Mouse (Mus musculus) adrenal gland (tissue): ENCODE results near the gene Nxpe4.
"Not testable (repeated sequence)": the region's sequence is repeated elsewhere in the genome, so short reads cannot be mapped to it uniquely, and the experiment has no call there.

ENCODE experiments used
- intact Hi-C: fragments of 180-260 bp; cut with DNase I; formaldehyde crosslinking; loops from one replicate; pipeline ENCODE4 v1.15.1; 2025
- long read RNA-seq, 2 experiments: library from polyadenylated mRNA; unstranded; transcript quantifications; one replicate each; pipeline ENCODE4 v2.0.0; 2020; ENCODE audit warnings: borderline replicate concordance in 1 of 2; ENCODE audit not compliant: insufficient replicate concordance in 1 of 2

Nxpe4 gene
- long read RNA-seq, experiment 1, partial matches to known transcripts = 0 of 1 reads
- long read RNA-seq, experiment 1, other reads (novel, unspliced or antisense) = 1 of 1 reads
- long read RNA-seq, experiment 2, partial matches to known transcripts = 0 of 4 reads
- long read RNA-seq, experiment 2, other reads (novel, unspliced or antisense) = 4 of 4 reads

DNA sequence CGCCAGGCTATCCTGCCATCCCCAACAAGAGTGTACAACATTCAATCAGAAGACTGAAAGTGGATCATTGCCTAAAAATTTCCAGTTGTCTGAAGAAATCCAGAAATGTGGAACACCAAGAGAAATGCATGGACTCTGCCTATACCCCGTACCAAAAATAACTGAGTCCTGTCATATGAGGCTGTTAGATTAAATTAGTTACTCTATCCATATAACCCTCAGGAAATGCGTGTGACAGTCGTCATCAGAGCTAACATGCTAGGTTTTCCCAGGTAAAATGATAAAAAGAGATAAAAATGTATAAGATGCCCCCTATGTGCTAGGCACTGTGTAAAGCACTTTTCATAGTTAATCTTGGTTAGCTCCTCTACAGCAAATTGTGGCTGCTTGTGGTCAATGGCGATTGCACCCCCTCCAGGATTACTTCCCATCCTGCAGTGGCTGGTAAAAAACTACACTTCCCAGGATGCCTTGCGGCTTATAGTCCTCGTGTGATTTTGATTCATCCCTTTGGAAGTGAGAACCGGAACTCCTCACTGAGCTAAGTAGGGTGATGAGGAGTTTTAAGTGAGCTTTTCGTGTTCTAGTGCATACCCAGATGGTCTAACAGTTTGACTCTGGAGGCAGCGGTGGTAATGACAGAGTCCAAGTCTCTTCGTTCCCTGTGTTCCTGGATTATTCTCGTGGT lies at the start of gene Nxpe4:
Gene Nxpe4 (plus strand): TSS at position 519 of the 688 bp plus-strand sequence.
- intact Hi-C loops = no loop called here

DNA sequence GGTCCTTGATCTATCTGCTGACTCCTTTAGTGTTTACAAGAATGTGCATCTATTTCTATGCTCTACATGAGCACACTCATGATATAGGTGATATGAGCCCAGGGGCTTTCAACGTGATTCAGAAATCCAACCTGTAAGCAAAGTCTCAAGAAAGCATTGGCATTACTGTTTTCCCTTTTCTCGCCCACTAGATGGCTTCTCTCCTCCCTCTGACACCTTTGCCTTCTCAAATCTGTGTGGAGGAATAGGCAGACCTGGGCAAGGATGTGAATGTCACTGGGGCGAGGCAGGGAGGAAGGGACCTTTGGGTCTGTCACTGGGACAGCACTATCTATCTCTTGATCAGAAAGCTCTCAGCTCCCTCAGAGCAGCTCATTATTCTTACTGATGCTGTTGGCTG lies 35.0 kb upstream of the Nxpe4 start:
- intact Hi-C loops = no loop called here

DNA sequence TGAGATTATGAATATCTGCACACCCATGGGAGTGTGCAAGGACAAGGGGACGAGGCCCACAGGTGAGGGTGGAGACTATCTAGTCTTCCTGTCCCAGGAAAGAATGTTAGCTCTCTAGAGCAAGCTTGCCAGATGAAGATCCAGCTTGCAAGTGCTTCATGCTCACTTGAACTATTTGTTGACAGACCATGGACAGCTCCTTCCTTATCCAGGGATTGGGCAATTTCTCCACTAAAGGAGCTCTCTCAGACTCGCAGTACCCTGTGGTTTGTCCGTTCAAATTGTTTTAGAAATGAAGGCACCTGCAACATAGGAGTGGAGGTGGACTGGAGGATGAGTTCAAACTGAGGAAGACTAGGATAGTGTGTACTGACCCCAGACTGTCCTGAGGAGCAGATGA lies 24.3 kb upstream of the Nxpe4 start:
- intact Hi-C loops = no loop called here

DNA sequence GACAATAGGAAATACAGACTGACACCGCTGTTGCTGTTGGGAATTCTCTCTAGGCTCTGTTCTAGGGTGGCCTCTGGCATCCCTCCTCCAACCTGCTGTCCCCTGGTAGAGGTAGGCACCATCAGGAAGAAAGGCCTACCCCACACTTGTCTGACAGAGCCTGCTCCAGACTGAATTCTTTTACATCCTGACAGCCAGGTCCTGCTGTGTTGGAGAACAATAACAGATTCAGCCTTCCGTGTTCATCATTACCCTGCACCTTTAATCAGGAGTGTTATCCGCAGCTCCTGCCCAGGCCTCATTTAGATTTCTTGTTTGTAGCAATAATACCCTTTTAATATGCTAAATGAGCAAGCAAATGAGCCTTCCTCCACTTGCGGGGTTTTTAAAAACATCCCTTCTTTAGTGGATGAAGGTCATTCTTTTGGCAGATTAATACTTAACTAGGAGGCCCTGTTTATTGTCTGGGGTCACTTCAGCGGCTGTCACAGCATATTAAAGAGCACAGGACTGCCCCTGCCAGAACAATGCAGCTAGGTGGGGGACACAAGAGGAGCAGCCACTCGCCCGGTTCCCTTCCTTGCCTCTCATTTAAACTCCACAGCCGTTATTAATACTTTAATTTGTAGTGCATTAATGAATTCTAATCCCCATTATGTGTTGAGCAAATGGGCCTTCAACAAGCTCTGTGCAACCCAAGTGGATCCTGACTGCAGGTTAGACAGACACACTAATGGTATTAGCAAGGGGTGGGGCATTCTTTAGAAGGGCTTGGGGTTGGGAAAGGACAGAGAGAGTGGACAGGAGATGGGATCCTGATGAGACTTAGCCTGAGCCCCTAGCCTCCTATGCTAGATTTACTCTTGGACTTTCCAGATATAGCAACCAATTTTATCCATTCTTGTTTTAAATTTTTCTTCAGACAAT lies 21.1 kb upstream of the Nxpe4 start:
- intact Hi-C loops = no loop called here

DNA sequence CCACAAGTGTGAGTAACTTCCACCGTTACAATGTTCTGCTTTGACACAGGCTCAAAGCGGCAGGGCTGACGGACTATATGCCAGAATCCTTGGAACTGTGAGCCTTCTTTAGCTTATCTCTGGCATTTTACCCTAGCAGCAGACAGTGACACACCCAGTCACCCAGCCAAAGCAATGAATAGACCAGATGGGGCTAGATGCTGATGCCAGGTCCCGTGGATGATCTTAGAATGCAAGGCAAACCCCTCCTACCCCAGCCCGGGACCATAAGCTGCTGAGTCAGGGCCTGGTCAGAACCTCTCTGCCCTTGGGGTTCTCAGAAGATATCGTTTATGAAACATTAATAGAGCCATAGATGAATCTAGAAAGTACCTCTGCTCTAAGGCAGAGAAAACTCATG lies 19.2 kb upstream of the Nxpe4 start:
- intact Hi-C loops = no loop called here

DNA sequence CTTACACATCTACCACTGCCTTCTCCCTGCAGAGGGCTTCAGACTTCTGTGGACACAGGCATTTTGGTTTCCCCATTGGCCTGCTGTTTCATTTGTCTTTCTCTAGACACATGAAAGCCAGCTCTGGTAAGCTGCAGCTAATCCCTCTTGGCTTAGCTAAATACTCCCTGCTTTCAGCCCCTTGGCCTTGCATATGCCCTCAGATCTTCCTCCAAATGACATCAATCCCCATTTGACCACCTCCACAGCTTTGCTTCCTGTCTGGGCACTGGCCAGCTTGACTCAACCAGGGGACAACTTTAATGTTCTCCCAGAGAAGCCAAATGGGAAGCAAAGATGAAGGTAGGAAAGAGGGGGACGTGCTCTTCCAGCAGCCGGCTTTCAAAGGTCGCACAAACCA lies 15.1 kb upstream of the Nxpe4 start:
- intact Hi-C loops = no loop called here

DNA sequence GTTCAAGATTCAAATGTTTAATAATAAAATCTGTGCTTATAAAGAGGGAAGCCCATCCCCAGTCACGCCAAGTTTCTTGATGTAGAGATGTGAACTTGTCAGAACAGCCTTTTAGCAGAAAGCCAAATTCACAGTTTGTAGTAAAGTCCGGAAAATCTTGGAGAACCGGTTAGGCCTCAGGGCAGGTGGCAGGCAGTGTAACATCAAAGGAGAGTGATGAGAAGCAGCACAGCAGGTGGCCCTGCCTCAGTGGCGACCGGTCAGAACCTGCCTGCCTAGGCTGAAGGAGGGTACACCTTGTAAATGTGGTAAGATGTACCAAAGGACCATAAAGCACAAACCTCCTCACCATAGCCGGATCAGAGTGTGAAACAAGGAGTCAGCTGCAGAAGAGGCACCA lies 4.7 kb downstream of the Nxpe4 start:
- intact Hi-C loops = not testable (repeated sequence)

DNA sequence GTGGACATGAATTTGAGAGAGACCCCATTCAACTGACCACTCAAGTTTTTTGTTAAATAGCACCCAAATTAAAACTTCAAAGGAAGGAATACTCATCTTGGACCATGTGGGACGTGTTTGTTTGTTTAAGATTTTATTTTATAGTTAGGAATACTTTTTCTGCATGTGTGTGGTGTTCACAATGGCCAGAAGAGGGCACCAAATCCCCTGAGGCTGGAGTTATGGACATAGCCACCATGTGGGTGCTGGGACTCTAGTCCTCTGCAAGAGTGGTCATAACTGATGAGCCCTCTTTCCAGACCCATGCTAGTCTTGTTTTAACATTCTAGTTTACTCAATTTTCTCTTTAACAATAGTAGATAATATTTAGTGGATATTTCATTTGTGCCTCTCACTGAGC lies 14.9 kb downstream of the Nxpe4 start:
- intact Hi-C loops = no loop called here

DNA sequence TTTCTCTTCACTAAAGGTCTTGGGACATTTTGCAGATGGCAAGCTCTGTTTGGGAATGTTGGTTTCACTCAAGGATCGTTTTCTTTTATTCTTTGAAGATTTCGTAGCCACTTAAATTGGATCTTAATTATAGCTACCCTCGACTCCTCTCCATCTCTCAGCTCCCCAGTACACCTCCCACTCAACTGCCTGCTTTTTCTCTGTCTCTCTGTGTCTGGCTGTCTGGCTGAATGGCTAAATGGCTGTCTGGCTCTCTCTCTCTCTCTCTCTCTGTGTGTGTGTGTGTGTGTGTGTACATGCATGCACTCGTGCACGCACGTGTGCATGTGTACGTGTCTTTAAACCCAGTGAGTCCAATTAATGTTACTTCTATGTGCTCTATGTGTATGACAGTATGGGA lies 19.5 kb downstream of the Nxpe4 start:
- intact Hi-C loops = no loop called here

DNA sequence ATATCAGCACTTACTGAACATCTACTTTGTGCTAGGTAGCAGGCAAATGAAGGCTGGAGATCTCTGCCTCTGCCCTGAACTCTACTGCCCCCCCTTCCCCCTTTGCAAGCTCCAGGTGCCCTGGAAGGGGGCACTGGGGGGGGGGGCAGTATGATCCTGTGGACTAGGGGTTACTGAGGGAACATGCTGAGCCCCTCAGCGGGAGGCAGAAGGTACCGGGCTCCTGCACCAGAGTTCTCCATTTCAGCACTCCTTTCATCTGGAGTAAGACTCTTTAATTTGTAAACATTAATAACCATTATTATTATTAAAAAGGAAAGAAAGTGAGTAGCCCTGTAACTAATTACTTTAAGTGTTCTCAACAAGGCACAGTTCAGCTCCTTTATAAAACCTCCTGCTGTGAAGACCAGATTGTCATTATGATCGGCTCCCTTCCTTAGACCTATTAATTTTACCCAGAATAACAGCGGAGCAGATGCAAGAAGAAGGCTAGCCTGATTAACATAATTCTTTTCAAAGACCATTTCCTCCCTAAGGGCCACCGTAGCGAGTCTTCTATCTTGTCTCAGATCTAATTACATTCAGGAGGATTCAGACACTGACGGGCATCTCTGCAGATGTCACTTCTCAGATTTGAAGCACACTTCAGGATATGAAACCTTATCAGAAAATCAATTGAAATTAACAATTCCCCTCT lies 21.0 kb downstream of the Nxpe4 start:
- intact Hi-C loops = no loop called here

DNA sequence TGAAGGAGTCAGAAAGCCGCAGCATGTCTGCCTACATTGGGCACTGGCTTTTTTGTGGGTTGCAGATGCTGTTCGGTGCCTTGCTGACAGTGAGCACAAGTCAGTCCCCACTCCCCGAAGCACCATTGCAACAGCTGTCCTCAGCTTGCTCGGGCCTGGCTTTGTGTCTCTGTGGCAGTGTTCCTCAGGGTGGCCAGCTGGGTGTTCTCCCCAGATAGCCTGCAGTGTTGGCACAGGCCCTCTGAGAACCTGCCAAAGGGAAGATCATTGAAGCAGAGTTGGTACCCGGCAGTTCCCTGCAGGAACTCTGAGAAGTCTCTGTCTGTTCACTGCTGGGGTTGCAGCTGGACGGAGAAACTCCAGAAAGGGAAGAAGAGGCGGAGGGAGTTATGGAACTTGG lies 22.5 kb downstream of the Nxpe4 start:
- intact Hi-C loops = no loop called here

DNA sequence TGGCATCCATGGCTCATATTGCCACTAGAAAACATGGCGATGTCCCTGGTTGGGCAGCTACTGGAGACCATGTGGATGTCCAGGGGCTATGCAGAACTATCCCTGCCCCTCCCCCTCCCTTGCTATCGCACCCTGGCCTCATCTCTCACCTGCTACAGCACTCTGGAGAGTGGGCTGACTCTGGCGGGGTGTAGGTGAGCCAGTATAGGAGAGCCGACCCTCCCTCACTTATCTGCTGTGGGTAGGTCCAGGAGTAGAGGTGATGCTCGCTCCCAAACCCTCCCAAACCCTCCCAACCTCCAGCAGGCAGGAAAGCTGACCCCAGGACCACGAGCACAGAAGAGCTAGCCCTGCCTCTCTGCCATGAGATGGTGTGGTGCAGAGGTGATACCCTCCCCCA lies 27.0 kb downstream of the Nxpe4 start:
- intact Hi-C loops = no loop called here

DNA sequence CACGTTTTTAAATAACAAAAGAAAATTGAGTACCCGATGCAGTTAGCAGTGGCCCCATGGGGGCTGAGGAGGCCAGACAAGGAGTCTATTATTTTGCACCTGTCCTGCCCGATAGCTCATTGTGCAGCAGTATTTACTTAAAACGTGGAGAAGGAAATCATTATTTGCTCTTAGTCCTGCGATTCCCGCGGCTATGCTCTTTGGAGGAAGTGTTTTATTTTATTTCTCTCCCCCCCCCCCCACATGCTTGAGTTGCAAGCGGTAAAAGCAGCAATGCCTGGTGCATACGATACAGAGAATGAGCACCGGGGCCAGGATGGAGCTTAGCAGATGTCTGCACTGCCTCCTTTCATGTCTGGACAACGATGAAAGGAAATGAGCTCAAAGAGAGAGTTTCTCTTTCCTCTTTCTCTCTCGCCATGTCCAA lies 35.6 kb downstream of the Nxpe4 start:
- intact Hi-C loops = no loop called here

DNA sequence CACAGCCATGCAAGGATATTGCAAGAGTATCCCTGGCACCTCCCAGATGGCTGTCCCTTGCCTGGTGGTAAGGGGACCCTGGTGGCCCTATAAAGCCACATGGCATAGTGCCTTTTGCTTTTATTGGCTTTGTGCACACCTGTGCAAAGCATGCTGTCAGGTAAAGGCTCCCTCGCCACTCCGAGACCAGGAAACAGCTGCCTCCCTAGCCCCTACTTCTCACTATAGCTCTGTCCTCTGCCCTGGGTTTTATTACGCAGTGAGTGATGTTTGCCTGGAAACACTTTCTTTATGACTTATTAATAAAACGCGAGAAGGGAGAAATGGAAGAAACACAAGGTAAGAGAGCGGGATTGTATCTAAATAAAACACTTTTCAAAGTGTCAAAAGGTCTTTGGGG lies 49.1 kb downstream of the Nxpe4 start:
- intact Hi-C loops = no loop called here

DNA sequence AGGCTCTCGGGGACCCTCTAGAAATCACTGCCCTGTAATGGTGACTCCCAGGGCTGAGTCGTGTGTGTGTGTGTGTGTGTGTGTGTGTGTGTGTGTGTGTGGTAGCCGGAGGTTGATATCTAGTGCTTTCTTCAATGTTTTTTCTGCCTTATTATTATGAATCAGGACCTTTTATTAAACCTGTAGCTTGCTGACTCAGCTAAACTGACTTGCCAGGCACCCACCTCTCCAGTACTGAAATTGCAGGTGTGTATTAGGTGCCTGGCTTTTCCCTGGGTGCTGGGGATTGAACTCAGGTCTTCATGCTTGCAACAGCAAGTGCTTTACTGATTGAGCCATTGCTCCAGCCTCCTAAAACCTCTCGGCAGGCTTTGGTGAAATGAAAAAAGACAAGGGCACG lies 50.1 kb downstream of the Nxpe4 start:
- intact Hi-C loops = no loop called here

DNA sequence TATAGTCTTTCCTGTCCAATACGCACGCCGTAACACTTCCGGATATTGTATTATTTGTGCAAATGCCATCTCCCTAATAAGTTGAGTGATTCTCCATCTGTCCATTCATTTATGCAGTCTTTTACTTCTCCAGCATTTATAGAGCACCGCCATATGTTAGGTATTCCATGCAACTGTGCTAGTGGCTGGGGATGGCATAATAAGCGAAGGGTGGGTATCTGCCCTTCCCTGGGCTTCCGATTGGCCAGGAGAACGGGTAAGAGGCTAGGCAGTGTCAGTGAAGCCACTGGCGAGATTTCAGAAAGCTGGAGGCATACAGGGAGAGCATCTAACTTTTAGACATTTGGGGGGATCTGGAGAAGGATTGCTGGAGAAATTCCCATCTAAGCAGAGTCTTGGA lies 52.9 kb downstream of the Nxpe4 start:
- intact Hi-C loops = no loop called here

DNA sequence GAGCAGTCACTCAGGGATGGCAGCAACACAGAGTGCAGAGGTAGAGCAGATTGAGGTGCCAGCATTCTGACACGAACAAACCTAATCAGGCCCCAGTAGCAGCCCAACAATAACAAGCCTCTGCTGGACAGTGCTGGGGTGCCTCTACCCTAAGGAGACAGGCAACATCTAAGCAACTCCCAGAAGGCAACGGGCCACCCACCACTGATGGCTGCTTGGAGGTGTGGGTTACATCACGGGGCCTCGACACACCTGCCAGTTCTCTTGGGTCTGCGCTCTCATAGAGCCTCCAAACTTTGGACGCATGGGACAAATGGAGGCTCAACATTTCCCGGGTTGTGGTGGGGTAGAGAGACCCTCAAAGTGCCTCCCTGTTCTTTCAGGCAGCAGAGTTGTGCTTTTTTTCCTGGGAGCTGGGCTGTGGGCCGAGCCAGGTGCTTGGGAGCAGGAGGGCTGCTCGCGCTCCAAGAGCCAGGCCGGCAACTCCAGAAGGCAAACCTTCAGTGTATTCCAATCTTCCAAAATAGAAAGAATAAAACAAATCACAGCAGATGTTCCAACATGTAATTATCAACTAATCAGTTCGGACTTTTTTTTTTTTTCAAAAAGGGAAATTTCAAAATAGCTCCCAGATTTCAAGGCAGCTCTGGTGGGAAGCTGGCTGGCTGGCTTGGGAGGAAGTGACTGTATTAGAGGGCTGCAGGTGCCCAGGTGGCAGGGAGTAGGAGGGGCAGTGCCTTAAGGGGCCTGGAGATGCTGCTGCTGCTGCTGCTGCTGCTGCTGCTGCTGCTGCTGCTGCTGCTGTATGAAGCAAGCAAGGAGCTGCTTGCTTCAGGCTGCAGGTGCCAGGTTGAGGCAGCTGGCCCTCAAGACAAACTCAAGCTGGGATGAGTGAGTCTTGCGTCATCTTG lies 54.5 kb downstream of the Nxpe4 start:
- intact Hi-C loops = no loop called here

DNA sequence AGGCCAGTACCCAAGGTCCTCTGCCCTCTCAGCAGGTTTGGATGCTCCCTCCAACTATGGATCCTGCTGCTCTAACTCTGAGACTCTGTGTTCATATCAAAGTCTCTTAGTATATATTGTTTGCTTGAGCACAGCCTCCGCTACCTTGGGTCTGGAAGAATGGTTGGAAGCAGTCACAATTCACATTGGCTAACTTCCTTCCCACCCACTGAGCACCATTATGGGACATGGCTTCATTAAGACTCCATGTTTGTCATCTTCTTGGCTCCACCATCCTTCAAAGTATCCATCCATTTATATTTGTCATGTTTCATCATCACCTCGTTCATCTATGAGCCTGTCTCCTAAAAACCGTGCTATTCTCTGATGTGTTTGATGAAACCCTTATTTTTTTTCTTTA lies 68.9 kb downstream of the Nxpe4 start:
- intact Hi-C loops = no loop called here

DNA sequence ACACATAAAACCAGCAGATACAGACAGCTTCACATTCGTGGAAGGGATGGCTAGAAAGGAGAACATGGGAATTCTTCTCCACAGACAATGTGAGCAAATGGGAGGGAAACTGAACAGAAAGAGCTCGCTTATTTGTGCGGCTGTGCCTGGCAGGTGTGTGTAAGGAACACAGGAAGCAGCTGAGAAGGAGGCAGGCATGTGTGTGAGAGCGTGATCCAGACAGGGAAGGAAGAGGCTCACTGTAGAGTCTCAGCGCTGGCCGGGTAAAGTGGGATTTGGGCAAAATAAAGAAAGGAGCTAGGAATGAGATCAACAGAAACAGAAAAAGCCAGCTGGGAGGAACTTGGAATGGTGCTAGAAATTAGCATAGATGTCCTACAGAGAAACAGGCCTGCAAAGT lies 74.6 kb downstream of the Nxpe4 start:
- intact Hi-C loops = no loop called here

DNA sequence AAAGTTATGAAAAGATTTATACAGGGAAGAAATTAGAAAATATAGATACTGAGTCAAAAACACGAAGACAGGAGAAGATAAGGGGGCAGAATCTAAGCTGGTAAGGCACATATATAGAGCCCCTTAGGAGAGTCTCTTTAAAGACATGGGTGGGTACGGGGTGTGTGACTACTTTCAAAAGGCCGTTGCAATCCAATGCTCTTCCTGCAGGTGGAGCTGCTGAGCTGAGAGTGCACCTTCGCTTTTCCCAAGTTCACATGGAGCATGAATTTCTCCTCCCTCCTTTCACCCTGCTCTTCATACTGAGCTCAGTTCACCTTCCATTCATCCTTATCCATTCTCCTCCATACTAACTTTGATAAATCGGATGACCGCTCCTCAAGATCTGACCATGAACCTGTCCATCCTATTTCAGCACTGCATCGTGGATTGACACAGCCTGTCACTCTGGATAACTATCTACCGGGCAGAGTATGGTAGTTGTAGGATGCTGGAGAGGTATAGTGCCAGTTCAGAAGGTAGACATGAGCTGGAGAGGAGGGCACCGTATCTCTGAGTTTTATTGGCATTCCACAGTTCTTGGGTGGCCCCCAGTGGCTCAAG lies 76.4 kb downstream of the Nxpe4 start:
- intact Hi-C loops = no loop called here
